8 mouse cellular contexts compared by ENCODE assay signal in the genomic region with DNA sequence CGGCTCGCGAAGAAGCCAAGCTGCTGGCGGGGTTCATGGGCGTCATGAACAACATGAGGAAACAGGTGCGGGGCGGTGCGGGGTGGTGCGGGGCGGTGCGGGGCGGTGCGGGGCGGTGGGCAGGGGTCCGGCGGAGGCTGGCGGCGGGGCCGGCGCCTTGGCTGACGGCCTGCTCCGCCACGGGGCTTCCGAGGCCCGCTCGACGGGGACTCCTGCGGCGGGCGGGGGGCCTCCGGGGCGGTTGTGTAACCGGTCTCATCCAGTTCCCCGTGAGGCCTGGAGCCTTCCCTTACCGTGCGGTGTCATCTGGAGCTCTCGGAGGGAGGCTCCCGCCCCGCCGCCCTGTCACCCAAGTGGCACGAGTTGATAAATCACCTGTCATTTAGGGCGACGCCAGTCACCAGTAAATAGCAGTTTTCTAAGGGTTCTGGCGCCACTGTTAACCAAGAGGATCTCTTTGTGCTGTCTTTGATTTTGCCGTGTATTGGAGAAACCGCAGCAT. TPM values are rescaled to one million over a fixed set of nuclear protein-coding genes. Genes with fewer than 3 reads are reported as not detected.
DNase-seq lines count a peak whose midpoint lies in the region; ATAC-seq lines count a peak whose summit lies in the region.

No protein-coding gene starts in this region.

- intact Hi-C loops in left cerebral cortex, postnatal 10 days (cut with DNase I), result no loop called here

- H3K4me3 ChIP-seq in megakaryocyte, embryonic 14.5 days (replicated peaks), result peak overlapping the region; percentile 94

- DNase-seq in adipocyte (ENCODE audit: low spot score), result peak; percentile 72
- peak; percentile 50 to 64 for DNase-seq in cerebellum, postnatal 4 days (ENCODE audit: low spot score in 2 of 2)
- peak; percentile 54 to 74 for DNase-seq in gastrocnemius, adult 8-10 months (ENCODE audit: low spot score in 2 of 2)
- peak; percentile 30 to 86 for DNase-seq in left cerebral cortex, postnatal 10 days (ENCODE audit: extremely low spot score in 1 of 2, low spot score in 2 of 2)
- DNase-seq in right cerebral cortex, postnatal 10 days (ENCODE audit: low spot score in 2 of 2), result peak; percentile 74 to 76
- DNase-seq in urinary bladder, postnatal 14 days (ENCODE audit: low spot score), result peak; percentile 57

- peaks cover 10% of the 10 kb centered on the region; the same call in 1 of the 2 replicates for H3K4me1 ChIP-seq in megakaryocyte, embryonic 14.5 days

- H3K9me3 ChIP-seq in megakaryocyte, embryonic 14.5 days, result no peaks in the 10 kb centered on the region

- peak; percentile 59 for ATAC-seq in inflammation-experienced regulatory T-cells, adult 6 months

- no peaks in the 10 kb centered on the region for H3K36me3 ChIP-seq in megakaryocyte, embryonic 14.5 days (replicated peaks; ENCODE audit: low read length)

- peaks cover 6% of the 10 kb centered on the region for H3K27me3 ChIP-seq in megakaryocyte, embryonic 14.5 days (replicated peaks)

RNA-seq across cellular contexts. Expression of a gene that starts 0.5 kb away (rescaled TPM):
- total RNA-seq in gastrocnemius, adult 8-10 months (2022), result 10 to 100 TPM; 35.2 to 41.0 (median 37.7) TPM
- 10 to 100 TPM in 2 of 3 experiments, 1 to 10 TPM in 1; 4.7 to 13.2 (median 10.3) TPM for polyA plus RNA-seq in inflammation-experienced regulatory T-cells, adult 6 months (2017; shearing (Covaris generic))
- total RNA-seq in left cerebral cortex, postnatal 10 days (2021), result 100 to 1,000 TPM; 124 to 125 TPM
- 0.26 and 0.96 TPM in 2 replicates for polyA plus RNA-seq in megakaryocyte, embryonic 14.5 days (2012; ENCODE audit: insufficient read depth, low replicate concordance)

Comparison
In these comparisons a context has a peak if more than half of its experiments do, and no peak if none do; other contexts are left out.
1. Peak in every context shown above with its lines: DNase-seq, ATAC-seq and H3K4me3 ChIP-seq.